Mouse (Mus musculus): ENCODE measurements around the gene Prrg2.
"Not testable (repeated sequence)": the region's sequence is repeated elsewhere in the genome, so short reads cannot be mapped to it uniquely, and the experiment has no call there.

Prrg2 gene

DNA sequence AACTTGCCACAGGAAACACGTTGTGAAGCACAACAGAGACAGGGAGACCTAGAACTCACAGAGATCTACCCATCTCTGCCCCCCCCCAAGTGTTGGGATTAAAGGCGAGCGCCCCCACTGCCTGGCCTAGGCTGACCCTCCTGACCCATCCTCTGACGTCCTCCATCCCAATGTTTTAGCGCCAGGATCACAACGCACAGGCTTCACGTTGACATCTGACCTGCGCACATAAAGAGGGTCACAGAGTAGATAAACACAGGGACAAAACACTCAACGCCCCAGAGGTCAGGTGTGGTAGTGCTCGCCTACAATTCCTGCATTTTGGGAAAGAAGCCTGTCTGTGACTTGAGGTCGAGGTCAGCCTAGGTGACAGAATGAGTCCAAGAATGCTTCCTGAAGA, 25.8 kb downstream of the Prrg2 start:
- DNase-seq (ENCODE audit: extremely low read depth, low read depth, low spot score): no peak

DNA sequence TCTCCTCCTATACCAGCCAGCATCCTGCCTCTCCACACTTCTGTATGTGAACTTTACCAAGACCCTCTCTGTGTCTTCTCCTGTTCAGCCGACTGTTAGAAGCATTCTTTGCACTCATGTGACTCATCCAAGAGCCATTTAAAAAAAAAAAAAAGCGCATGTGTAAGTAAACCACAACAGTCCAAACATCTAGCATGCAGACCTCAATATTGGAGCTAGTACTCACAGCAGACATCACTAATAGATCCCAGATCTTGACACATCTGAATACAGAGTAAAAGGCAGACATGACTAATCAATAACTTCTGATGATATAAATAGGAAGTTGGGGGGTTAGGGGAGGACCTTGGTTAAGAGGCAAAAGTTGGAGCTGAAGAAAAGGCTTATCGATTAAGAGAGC, 26.8 kb downstream of the Prrg2 start:
- DNase-seq (ENCODE audit: extremely low read depth, low read depth, low spot score): no peak

GRCm38 (mm10) chr7:45033722-45034359, 28.6 kb downstream of the Prrg2 start:
- no peak for DNase-seq (ENCODE audit: extremely low read depth, low read depth, low spot score)

DNA sequence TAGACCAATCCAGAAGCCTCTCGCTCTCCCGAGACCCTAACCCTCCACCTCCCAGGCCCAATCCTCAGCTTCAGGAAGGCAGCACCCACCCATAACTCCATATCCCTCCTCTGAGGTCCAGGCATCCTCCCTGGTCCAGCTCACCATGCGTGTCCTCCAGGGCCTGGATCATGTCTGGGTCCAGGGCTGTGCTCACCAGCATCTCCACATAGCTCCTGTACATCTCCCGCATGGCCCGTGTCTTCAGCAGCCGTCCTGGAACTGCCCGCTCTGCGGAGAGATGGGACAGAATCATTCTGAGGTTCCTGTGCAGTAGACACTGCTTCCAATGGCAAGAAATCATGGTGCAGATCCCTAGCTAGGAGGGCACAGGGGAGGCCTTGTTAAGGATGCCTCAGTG, 31.6 kb downstream of the Prrg2 start:
- no peak for DNase-seq (ENCODE audit: extremely low read depth, low read depth, low spot score)

GRCm38 (mm10) chr7:45029995-45030394, 32.5 kb downstream of the Prrg2 start:
- DNase-seq (ENCODE audit: extremely low read depth, low read depth, low spot score): no peak

GRCm38 (mm10) chr7:45028351-45028750, 34.1 kb downstream of the Prrg2 start:
- DNase-seq (ENCODE audit: extremely low read depth, low read depth, low spot score): no peak

- no peak for DNase-seq (ENCODE audit: extremely low read depth, low read depth, low spot score)
Measured at GRCm38 (mm10) chr7:45027761-45028160, 34.7 kb downstream of the Prrg2 start.

DNA sequence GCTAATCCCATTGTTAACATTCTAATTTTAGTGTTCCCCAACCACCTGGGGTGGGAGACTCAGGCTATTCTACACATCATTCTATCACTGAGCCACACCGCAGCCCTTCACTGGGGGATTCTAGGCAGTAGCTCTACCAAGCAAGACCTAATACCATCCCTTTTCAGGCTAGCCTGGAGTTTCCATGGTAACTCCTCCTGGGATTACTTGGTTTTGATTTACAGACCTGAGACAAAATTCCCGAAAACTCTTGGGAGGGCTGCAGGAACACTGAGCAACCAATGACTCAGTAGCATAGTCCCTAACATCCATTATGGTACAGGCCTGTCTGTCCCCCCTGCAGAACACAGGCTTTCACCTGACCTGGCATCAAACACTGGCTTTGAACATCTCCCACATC, 36.2 kb downstream of the Prrg2 start:
- DNase-seq (ENCODE audit: extremely low read depth, low read depth, low spot score): no peak

GRCm38 (mm10) chr7:45025601-45026220, 36.8 kb downstream of the Prrg2 start:
- DNase-seq (ENCODE audit: extremely low read depth, low read depth, low spot score): peak; percentile 97

- DNase-seq (ENCODE audit: extremely low read depth, low read depth, low spot score): no peak
Measured at GRCm38 (mm10) chr7:45024281-45025248, 37.9 kb downstream of the Prrg2 start.

GRCm38 (mm10) chr7:45023711-45024110, 38.8 kb downstream of the Prrg2 start:
- DNase-seq (ENCODE audit: extremely low read depth, low read depth, low spot score): not testable (repeated sequence)

DNA sequence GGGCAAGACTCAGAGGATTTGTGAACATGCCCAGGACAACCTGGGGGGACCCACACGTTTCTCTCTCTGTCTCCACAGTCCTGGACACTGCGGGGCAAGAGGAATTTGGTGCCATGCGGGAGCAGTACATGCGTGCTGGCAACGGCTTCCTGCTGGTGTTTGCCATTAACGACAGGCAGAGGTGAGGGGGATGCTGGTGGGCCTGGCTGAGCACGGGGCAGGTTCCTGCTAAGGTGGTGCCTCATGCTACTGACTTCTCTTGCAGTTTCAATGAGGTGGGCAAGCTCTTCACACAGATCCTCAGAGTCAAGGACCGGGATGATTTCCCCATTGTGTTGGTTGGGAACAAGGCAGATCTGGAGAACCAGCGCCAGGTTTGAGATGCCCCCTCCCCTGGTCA, 42.3 kb downstream of the Prrg2 start:
- DNase-seq (ENCODE audit: extremely low read depth, low read depth, low spot score): no peak

GRCm38 (mm10) chr7:45019031-45019571, 43.4 kb downstream of the Prrg2 start:
- DNase-seq (ENCODE audit: extremely low read depth, low read depth, low spot score): peak; percentile 70

DNA sequence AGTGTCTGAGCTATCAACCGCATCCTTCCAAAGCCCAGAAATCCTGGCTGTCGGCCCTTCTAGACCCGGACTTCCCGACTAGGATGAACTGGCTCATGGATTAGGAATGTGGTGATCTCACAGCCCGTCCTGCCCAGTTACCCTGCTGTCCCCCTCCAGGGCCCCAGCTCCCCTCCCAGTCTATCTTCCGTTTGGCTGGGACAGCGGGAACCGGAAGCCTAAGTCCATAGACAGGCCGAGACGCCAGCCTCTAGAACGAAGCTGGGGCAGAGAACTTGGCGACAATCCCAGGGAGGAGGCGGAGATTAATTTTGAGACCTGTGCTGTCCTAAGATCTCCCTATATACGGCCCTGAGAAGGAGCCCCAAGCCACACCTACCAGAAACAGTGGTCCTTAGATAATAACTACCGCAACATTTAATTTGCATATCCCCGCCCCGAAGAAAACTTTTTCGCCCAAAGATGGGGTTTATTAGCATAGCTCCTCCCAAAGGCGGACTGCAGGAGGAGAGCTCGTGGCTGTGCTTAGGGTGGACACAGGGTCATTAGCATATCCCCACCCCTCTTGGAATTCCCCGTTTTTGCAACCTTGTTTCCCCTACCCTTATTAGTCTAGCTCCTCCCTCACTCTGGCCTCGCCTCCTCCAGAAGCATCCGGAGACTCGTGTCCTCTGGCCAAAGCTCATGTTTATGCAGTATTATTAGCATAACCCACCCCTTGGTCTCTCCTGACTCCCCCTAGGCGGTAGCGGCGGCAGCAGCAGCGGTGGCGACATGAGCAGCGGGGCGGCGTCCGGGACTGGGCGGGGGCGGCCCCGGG, 45.0 kb downstream of the Prrg2 start, which contains the start of gene Rras:
Gene Rras, plus strand, starts transcription at position 720 of the 820 bp plus-strand sequence.
- DNase-seq (ENCODE audit: extremely low read depth, low read depth, low spot score): peak; percentile 97

DNA sequence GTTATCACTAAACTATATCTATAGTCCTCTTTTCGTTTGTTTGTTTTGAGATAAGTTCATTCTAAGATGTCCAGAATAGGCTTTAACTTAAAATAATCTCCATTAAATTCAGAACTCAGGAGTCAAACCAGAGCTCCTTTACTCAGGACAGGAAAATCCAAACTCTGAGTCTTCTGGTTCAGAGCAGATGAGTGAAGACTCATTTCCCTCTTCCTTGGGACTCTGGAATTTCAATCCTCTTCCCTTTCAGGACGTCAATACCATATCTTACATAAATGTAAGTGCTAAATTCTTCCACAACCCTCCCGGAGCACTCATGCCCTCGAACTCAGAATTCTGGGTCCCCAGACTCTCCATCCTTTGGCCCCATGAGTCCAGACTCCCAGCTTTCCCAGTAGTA, 45.7 kb downstream of the Prrg2 start:
- DNase-seq (ENCODE audit: extremely low read depth, low read depth, low spot score): no peak

DNA sequence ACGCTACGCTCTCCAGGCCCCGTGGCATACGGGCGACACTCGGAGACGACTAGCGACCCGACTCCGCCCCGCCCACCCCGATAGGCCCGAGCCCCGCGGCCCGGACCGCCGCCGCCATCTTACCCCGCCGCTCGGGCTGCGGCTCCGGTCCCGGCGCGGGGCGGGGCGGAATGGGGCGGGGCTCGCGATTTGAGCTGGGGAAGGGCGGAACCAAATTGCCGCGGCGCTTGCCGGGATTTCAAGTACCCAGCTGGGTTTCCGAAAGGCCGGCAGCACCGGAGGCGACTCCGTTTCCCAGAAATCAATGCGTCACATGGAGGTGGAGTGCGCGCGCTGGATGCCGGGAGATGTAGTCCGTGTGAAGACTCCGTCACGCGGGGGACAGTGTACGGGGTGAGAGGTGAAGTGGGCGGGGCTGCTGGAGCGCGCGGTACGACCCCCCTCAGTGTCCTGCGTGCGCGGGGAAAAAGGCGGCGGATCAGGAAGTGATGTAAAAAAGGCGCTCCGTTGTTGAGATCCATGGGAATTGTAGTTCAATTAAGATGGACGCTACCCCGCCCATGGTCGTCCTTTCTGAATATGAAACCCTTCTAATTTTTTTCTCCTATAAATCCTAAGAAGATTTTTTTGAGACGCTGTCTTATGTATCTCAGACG, 46.4 kb downstream of the Prrg2 start, which contains the start of gene Scaf1:
Gene Scaf1, minus strand, starts transcription at position 407 of the 656 bp plus-strand sequence.
- peak; percentile 91 for DNase-seq (ENCODE audit: extremely low read depth, low read depth, low spot score)

DNA sequence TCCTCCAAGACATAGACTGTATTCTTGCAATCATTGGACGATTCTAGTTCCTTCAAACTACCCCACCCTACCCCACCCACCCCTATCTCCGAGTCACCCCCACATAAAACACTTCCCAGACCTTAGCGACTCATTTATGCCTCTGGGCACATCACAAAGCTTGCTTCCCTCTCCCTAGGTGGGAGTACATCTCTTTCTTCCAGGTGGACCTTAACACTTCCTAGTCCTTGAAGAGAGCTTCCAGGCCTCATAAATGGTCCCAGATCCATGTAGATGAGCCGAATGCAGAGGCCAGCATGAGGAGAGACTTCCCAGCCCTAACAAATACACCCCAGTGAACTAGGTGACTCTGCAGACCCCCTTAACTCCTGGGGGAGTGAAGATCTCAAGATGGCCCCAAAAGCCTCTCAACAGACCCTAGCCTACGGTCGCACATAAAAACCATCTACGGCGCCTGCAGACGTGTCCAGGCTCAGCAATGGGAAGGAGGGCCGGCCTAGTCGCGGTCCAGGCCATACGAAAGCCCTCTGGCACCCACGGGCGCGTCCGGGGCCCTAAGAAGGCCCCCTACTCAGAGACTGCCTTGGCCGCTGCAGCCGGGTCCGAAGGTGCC, 47.0 kb downstream of the Prrg2 start:
- DNase-seq (ENCODE audit: extremely low read depth, low read depth, low spot score): no peak

- DNase-seq (ENCODE audit: extremely low read depth, low read depth, low spot score): no peak
Measured at GRCm38 (mm10) chr7:45014096-45014451, 48.4 kb downstream of the Prrg2 start.

DNA sequence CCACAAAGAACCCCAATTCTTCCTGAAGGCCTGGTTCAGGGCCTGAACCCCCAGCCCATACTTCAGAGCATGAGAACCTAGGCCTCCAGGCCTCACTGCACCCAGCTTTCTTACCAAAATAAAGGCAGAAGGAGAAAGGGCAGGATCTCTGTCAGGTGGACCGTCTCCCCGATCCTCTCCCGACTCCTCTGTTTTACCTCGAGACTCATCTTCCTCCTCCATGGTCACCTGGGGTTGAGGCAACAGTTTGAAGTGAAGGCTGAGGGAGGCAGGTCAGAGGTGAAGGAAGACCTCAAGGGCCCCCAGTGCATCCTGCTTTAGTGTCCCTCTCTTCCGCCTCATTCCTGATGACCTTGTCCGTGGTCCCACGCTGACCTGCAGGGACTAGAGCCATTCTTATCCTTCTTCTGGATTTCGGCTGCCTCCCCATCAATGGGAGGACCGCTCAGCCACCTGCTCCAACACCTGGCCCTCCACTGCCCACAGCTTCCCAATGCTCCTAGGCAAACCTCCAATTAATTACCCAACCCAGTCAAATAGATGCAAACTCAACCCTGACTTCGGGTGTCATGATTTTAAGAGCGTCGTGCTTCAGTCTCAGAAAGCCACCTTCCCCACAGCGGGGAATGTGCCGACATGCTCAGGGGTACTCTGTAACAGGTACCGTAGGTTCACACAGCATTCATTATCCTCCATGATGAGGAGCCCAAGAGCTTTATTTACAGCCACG, 48.9 kb downstream of the Prrg2 start:
- no peak for DNase-seq (ENCODE audit: extremely low read depth, low read depth, low spot score)
